Mouse (Mus musculus): ENCODE results near the gene Ints11.

Ints11 gene

GRCm38 (mm10) chr4:155869317-155870033 lies at the start of gene Ints11, which contains the start of gene Cptp:
Ints11 (plus strand) TSS chr4:155869546.
Cptp (minus strand) TSS chr4:155869440.
- peak; percentile 93 for ATAC-seq (ENCODE audit: insufficient number of reproducible peaks, low FRiP score, low TSS enrichment)

- no peak for ATAC-seq (ENCODE audit: insufficient number of reproducible peaks, low FRiP score, low TSS enrichment)
These were observed 48.3 kb upstream of the Ints11 start for GRCm38 (mm10) chr4:155821025-155821424.

- ATAC-seq (ENCODE audit: insufficient number of reproducible peaks, low FRiP score, low TSS enrichment): no peak
These were observed 45.9 kb upstream of the Ints11 start for GRCm38 (mm10) chr4:155823443-155823842.

GRCm38 (mm10) chr4:155829866-155830265 lies 39.5 kb upstream of the Ints11 start:
- no peak for ATAC-seq (ENCODE audit: insufficient number of reproducible peaks, low FRiP score, low TSS enrichment)

GRCm38 (mm10) chr4:155830596-155830995 lies 38.8 kb upstream of the Ints11 start:
- no peak for ATAC-seq (ENCODE audit: insufficient number of reproducible peaks, low FRiP score, low TSS enrichment)

GRCm38 (mm10) chr4:155831205-155831766 lies 38.1 kb upstream of the Ints11 start, which contains the start of gene Aurkaip1:
Aurkaip1 (plus strand) TSS chr4:155831272.
- peak; percentile 80 for ATAC-seq (ENCODE audit: insufficient number of reproducible peaks, low FRiP score, low TSS enrichment)

- no peak for ATAC-seq (ENCODE audit: insufficient number of reproducible peaks, low FRiP score, low TSS enrichment)
These were observed 37.5 kb upstream of the Ints11 start for GRCm38 (mm10) chr4:155831831-155832230.

- no peak for ATAC-seq (ENCODE audit: insufficient number of reproducible peaks, low FRiP score, low TSS enrichment)
These were observed 37.0 kb upstream of the Ints11 start for GRCm38 (mm10) chr4:155832321-155832720.

GRCm38 (mm10) chr4:155833234-155833633 lies 36.1 kb upstream of the Ints11 start:
- no peak for ATAC-seq (ENCODE audit: insufficient number of reproducible peaks, low FRiP score, low TSS enrichment)

GRCm38 (mm10) chr4:155833836-155834235 lies 35.5 kb upstream of the Ints11 start:
- ATAC-seq (ENCODE audit: insufficient number of reproducible peaks, low FRiP score, low TSS enrichment): no peak

- no peak for ATAC-seq (ENCODE audit: insufficient number of reproducible peaks, low FRiP score, low TSS enrichment)
These were observed 31.8 kb upstream of the Ints11 start for GRCm38 (mm10) chr4:155837404-155838010.

- no peak for ATAC-seq (ENCODE audit: insufficient number of reproducible peaks, low FRiP score, low TSS enrichment)
These were observed 30.9 kb upstream of the Ints11 start for GRCm38 (mm10) chr4:155838187-155839153.

GRCm38 (mm10) chr4:155839483-155839910 lies 29.8 kb upstream of the Ints11 start, which contains the start of gene Mxra8:
Mxra8 (plus strand) TSS chr4:155839680.
- ATAC-seq (ENCODE audit: insufficient number of reproducible peaks, low FRiP score, low TSS enrichment): no peak

GRCm38 (mm10) chr4:155840076-155841002 lies 29.0 kb upstream of the Ints11 start:
- no peak for ATAC-seq (ENCODE audit: insufficient number of reproducible peaks, low FRiP score, low TSS enrichment)

GRCm38 (mm10) chr4:155841003-155841454 lies 28.3 kb upstream of the Ints11 start:
- ATAC-seq (ENCODE audit: insufficient number of reproducible peaks, low FRiP score, low TSS enrichment): no peak

- no peak for ATAC-seq (ENCODE audit: insufficient number of reproducible peaks, low FRiP score, low TSS enrichment)
These were observed 27.6 kb upstream of the Ints11 start for GRCm38 (mm10) chr4:155841651-155842270.

GRCm38 (mm10) chr4:155843231-155843630 lies 26.1 kb upstream of the Ints11 start:
- no peak for ATAC-seq (ENCODE audit: insufficient number of reproducible peaks, low FRiP score, low TSS enrichment)

GRCm38 (mm10) chr4:155846871-155847578 lies 22.3 kb upstream of the Ints11 start, which contains the start of gene Dvl1:
Dvl1 (plus strand) TSS chr4:155847402.
- ATAC-seq (ENCODE audit: insufficient number of reproducible peaks, low FRiP score, low TSS enrichment): peak; percentile 80
